Mouse (Mus musculus) ES-Bruce4 (cell line): Measurements from ENCODE around the gene Cpn2. TPM values are rescaled to one million over a fixed set of nuclear protein-coding genes. Genes with fewer than 3 reads are reported as not detected.

Source experiments
- H3K27ac ChIP-seq: 2 replicates; pipeline ENCODE4 v1.5.1; 2012; ENCODE audit warnings: low read length, inconsistent platforms; ENCODE audit not compliant: insufficient read depth
- H3K27me3 ChIP-seq: 2 replicates; pipeline ENCODE4 v1.6.1; 2012; ENCODE audit warnings: mild to moderate bottlenecking, low read length, inconsistent platforms; ENCODE audit not compliant: control insufficient read depth, poor library complexity, insufficient read depth, severe bottlenecking
- H3K36me3 ChIP-seq: 2 replicates; pipeline ENCODE4 v1.6.1; 2012; ENCODE audit warnings: inconsistent platforms, mild to moderate bottlenecking, low read length, moderate library complexity; ENCODE audit not compliant: control insufficient read depth, poor library complexity, insufficient read depth, severe bottlenecking
- H3K4me1 ChIP-seq: one replicate; pipeline ENCODE4 v1.8.1; 2011; ENCODE audit warnings: low read length; ENCODE audit not compliant: control insufficient read depth, insufficient read depth
- H3K4me3 ChIP-seq: 2 replicates; pipeline ENCODE4 v1.5.1; 2011; ENCODE audit warnings: low read depth, mild to moderate bottlenecking, low read length
- H3K9ac ChIP-seq: 2 replicates; pipeline ENCODE4 v1.6.1; 2012; ENCODE audit warnings: low read depth, mild to moderate bottlenecking, inconsistent platforms; ENCODE audit not compliant: poor library complexity, severe bottlenecking
- H3K9me3 ChIP-seq: replicated peaks from 2 replicates; pipeline ENCODE4 v1.6.1; 2012; ENCODE audit warnings: mild to moderate bottlenecking, low read length, inconsistent platforms; ENCODE audit not compliant: control insufficient read depth, poor library complexity, insufficient read depth, severe bottlenecking
- CTCF ChIP-seq: IDR thresholded peaks from one replicate; pipeline ENCODE4 v1.8.1; 2011; ENCODE audit warnings: low read depth, low read length
- EP300 ChIP-seq: IDR thresholded peaks from 2 replicates; pipeline ENCODE4 v1.6.1; 2011; ENCODE audit warnings: low read depth, low read length; ENCODE audit not compliant: insufficient read depth
- POLR2A ChIP-seq: IDR thresholded peaks from one replicate; pipeline ENCODE4 v1.8.1; 2011; ENCODE audit warnings: low read length; ENCODE audit not compliant: insufficient read depth
- polyA plus RNA-seq: library from polyadenylated mRNA; stranded (reverse); fragments of >200 nt; gene quantifications from 2 replicates; pipeline ENCODE4 v1.2.4, GENCODE M21; 2011; ENCODE audit warnings: low read depth; ENCODE audit not compliant: missing spikeins, insufficient read depth, insufficient read length

Gene Cpn2
- polyA plus RNA-seq, 1 experiment: not detected

DNA sequence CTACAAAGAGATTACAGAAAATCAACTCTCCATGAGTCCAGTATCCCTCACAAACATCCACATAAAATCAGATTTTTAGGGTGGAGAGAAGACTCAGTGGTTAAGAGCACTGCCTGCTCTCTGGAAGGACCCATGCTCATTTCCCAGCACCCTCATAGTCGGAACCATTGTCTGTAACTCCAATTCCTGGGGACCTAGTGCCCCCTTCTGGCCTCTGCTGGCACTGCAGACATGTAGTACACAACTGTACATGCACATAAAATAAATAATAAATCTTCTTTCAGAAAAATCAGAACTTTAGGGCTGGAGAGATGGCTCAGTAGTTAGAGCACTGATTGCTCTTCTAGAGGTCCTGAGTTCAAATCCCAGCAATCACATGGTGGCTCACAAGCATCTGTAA lies 58.0 kb downstream of the Cpn2 start:
- 0 out of 2 replicates have a peak, but pooled peaks cover 3% of the 10 kb centered on the region for H3K9me3 ChIP-seq
- peaks cover 10% of the 10 kb centered on the region for H3K4me1 ChIP-seq
- TF ChIP-seq CTCF: peak; percentile 54
- TF ChIP-seq EP300: no peak
- H3K9ac ChIP-seq: no peak overlapping the region
- no peak overlapping the region for H3K27ac ChIP-seq
- H3K36me3 ChIP-seq: no peaks in the 10 kb centered on the region
- H3K4me3 ChIP-seq: no peak overlapping the region
- no peaks in the 10 kb centered on the region for H3K27me3 ChIP-seq

GRCm38 (mm10) chr16:30207991-30208390 lies 59.3 kb downstream of the Cpn2 start:
- Histone ChIP-seq H3K27ac (no peak overlapping the region), H3K4me3 (no peak overlapping the region), H3K9ac (no peak overlapping the region), H3K27me3 (no peaks in the 10 kb centered on the region), H3K36me3 (no peaks in the 10 kb centered on the region), H3K4me1 (peaks cover 13% of the 10 kb centered on the region), H3K9me3 (0 out of 2 replicates have a peak, but pooled peaks cover 3% of the 10 kb centered on the region)
- TF ChIP-seq EP300 (no peak), CTCF (no peak), POLR2A (no peak)

DNA sequence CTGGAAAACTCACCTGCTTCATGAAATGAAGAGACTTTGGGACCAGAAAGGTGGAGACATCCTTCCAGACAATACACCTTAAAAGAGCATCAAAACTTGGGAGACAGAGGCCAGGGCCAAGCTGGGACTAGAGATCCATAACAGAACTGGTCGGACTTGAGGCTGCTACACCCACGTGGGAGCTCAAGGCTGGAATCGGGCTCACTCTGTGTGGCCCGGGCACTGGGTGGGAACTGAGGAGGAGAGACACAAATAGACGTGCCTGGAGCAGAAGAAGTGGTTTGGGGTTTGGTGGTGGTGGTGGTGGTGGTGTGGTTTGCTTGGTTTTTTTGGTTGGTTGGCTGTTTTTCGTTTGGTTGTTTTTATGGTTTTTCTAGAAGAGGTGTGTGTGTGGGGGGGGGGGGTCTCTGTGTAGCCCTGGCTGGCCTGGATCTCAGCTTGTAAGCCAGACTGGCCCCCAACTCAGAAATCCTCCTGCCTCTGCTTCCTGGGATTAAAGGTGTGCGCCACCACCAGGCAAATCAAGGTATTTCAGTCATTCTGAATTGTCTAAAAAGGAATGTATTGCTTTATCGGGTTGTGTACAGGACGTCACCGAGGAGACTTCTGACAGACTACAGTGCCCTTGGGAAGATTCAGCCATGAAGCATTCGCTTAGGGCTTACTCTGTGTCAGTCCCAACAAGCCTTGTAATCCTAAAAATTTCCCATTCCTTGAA lies 60.0 kb downstream of the Cpn2 start:
- Histone ChIP-seq H3K27ac (peak overlapping the region; percentile 95), H3K9me3 (0 out of 2 replicates have a peak, but pooled peaks cover 3% of the 10 kb centered on the region), H3K4me1 (peaks cover 11% of the 10 kb centered on the region), H3K4me3 (no peak overlapping the region), H3K27me3 (no peaks in the 10 kb centered on the region), H3K9ac (peak overlapping the region; percentile 36), H3K36me3 (no peaks in the 10 kb centered on the region)
- TF ChIP-seq POLR2A (no peak), EP300 (no peak), CTCF (peak; percentile 36)

Other genes starting within 250 kb of the Cpn2 start
- gene Hes1, start 203.1 kb downstream of the Cpn2 start, polyA plus RNA-seq: 37.8 and 41.0 TPM in 2 replicates
- 1.5 and 2.1 TPM in 2 replicates for gene Lrrc15, start 15.8 kb upstream of the Cpn2 start, polyA plus RNA-seq
- gene Gp5, start 43.3 kb upstream of the Cpn2 start, polyA plus RNA-seq: 0.36 TPM in 1 of 2 replicates, not detected in the other
- 139 and 151 TPM in 2 replicates for gene Atp13a3, start 138.5 kb upstream of the Cpn2 start, polyA plus RNA-seq